Mouse (Mus musculus) embryo, embryonic 10.5 days (tissue): ENCODE measurements around the gene Ireb2.
"Not testable (repeated sequence)": the region's sequence is repeated elsewhere in the genome, so short reads cannot be mapped to it uniquely, and the experiment has no call there.

Source experiments
- DNase-seq: peaks from one replicate; pipeline ENCODE4 v3.0.0-alpha.2; 2015; ENCODE audit warnings: low spot score

The Ireb2 gene

DNA sequence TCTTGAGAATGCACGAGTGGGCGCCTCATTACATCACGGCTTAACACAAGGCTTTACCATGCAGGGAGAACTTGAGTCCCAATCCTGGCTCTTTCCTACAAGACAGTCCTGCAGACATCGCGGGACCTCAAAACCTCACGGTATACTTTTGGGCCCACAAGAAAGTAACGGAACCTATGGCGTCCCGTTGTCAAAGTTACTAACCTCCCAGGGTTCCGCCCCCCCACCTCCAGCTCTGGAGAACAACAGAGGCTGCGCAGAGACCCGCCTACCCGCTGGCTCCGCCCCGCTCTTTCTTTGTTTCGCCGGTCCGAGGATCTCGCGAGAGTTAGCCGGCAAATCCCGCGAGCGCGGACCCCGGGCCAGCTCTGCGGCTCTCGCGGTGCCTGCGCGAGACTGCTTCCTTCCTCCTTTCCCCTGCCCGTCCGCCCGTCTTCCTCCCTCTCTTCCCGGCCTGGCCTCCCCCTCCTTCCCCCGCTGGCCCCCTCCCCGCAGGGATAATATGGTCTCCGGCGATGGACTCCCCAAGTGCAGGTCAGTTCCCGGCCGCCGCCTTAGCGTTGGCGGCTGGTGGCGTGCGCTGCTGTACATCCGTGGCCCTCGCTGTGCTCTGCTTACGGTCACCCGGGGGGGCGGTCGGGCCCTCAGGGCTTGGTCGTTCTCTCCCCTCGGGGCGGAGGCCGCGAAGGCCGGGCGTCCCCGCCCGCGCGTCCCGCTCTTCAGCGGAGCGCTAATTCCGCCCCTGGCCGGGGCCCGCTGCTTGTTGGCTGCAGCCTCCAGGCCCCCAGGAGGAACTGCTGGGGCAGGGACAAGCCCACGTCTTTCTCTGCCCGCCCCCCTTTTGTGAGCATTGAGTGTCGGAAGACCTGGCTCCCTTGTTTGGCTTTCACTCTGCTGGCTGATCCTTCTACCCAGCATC is at the start of gene Ireb2:
TSS of gene Ireb2 (plus strand) at position 427 of the 919 bp plus-strand sequence.
- peak; percentile 98 for DNase-seq

DNA sequence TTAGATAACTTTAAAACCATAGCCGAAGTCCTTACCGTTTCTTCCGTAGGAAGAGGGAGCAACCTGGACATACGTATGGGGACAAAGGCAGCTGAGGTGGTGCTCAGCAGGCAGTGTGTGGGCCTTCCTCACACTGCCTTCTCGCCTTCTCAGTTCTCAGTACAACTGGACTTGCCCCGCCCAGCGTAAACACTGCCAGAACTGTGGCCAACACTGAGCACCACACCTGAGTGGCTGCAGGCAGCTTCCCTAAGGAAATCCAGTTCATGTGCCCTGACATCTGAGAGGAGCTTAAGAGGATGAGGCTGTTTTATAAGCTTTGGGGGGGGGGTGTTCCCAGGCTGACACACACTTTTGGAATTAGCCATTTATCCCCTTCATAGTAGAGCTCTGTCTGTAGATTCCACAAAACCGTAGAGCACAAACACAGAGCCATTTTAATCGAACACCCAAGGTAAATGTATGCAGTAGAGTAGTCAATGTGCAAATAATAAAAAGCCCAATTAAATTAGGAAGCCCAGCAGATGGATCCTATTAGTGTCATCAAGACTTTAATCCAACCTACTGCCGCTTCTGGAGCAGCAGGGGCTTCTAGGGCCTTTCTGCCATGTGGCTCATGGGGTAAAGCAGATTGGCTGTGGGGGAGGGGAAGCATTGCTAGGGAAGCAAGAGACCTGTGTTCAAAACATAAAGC is 46.9 kb upstream of the Ireb2 start:
- peak; percentile 72 for DNase-seq

DNA sequence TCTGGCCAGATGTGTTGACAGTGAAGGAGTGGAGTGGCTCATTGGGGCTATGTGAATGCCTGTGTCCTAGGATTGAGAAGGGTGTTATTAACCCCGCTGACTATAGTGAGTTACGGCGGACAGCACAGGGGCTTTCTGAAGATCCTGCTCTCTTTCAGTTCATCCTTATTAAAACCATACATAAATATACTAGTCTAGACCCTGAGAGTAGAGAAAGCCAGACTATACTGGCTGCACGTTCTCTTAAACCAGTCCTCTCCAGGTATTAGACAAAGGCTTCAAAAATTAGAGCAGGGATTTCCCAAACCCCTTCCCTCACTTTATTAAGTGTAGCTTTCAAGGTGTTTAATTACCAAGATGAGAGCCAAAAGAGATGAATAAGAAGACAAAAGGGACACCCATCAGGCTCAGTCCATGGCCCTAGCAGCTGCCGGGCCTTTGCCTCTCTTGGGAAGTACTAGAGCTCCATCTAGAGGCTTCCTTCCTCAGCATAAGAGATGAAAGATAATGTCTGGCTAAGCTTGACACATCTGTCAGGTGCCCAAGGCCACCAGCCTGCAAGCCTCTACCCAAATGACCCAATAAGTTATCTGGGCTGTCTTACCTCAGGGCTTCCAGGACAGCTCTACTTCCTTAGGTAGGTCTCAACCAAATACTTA is 42.0 kb upstream of the Ireb2 start:
- peak; percentile 91 for DNase-seq

DNA sequence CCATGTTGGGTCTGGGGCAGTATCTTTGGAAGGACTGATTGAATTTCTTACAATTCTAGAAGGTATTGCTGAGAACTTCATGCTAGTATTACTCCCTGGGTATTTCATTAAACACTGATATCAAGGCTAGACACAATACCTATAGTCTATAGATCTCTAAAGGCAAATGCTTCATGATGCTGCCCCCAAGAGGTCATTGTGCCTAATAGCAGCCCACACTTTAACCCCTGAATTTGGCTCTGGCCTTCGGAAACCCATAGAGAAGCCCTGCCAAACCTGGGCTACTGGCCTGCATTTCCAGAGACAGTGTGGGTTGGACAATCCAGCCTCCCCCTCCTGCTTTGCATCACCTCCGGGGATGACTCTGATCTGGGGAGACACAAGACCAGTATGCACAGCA is 33.8 kb upstream of the Ireb2 start:
- DNase-seq = peak; percentile 79

DNA sequence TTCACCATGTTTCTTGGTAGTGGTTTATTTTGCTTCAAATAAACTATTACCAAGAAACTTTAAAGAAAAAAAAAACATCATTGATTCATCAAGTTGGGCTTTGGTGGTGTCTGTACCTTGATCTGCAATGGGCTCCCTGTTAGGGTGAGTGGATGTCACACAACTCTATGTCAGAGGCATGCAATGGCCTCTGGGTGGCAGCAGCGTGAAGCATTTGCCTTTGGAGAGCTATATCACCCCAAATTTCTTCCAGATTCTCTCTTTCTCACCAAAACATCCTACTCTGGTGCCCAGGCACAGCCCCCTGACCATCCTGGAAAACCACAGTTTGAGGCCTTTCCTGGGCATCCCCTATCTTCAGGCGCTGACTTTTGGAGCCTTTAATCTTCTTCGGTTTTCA is 33.0 kb upstream of the Ireb2 start:
- DNase-seq = peak; percentile 79

DNA sequence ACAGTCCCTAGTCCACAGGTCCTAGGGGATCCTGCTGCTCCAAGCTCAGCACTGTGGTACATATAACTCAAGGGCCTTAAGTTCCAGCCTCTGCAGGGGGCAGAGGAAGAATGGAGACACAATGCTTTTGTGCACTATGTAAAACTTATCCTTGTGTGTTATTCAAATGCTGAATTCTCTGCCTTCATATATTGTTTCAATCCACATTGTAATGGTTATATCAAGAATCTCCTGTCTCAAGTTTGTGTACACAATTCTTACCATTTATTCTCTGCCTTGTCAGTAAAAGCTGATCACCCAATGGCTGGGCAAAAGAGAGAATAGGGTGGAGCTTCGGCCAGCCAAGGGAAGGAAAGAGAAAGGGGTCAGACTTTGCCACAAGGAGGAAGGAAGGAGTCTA is 29.8 kb upstream of the Ireb2 start:
- DNase-seq = no peak

DNA sequence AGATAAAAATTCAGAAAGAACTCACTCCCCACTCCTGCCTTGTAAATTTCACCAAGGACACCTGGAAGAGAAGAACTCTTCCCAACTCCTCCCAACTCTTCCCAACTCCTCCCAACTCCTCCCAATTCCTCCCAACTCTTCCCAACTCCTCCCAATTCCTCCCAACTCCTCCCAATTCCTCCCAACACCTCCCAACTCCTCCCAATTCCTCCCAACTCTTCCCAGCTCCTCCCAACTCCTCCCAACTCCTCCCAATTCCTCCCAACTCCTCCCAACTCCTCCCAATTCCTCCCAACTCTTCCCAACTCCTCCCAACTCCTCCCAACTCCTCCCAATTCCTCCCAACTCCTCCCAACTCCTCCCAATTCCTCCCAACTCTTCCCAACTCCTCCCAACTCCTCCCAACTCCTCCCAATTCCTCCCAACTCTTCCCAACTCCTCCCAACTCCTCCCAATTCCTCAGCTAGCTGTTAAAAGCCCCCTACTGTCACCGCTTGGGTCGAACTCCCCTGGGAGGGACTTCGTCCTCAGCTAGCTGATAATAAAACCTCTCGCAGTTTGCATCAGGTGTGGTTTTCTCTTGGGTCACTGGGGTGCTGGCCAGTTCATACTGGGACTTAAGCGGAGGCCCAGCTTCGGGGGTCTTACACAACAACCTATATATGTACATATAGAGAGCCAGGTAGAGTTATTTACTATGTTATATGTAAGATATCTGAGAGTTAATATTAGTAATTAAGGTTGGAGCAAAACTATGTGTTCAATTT is 27.5 kb upstream of the Ireb2 start:
- not testable (repeated sequence) for DNase-seq

DNA sequence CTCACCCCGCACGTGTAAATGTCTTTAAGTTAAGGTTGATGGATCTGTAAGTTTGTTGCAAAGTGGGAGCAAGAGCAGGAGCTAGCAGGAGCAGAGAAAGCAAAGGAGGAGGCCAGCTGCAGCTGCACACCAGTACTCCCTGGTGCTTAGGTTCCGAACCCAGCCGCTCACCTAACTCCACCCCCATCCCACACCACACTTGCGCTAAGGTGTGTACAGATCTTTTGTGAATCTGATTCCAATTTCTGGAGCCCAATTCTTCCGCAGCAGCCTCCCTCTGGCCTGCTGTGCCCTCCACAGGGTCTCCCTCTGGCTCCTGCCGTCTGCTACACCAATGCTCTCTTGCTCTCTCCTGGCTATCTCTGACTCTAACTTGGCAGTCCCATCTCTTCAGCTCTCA is 25.8 kb upstream of the Ireb2 start:
- no peak for DNase-seq

DNA sequence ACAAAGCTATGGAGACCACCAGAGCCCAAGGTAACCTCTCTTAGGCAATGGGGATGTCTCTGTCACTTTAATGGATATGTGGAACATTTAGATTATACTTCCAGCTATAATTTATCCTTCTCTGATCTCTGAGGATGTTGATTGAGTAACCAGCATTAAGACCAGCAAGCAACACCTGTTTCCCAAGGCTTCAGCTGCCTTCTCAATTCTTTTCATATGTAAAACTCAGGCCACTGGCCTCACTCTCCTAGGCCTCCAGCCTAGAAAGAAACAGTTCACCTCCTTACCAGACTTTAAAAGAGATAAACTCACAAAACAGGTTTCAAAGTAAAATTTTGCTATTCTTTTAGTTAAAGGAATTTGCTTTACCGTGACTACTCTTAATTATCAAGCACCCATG is 23.4 kb upstream of the Ireb2 start:
- DNase-seq = no peak

DNA sequence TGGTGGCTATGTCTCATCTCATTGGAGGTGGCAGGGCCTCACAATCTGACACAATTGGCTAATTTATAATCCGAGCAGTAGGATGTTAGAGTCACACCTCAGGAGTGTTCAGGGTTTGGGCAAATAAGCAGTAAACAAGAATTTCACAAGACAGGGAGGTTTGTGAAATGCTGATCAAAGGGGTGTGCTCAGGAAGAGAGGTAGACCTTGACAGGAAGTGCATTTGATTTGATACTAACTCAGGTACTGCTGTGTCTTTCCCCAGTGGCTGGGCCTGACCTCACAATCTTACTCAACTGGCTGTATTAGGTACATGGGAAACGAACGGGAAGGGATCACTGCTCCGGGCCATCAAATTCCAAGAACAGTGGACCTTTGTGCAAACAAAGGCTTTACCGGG is 21.3 kb upstream of the Ireb2 start:
- no peak for DNase-seq

DNA sequence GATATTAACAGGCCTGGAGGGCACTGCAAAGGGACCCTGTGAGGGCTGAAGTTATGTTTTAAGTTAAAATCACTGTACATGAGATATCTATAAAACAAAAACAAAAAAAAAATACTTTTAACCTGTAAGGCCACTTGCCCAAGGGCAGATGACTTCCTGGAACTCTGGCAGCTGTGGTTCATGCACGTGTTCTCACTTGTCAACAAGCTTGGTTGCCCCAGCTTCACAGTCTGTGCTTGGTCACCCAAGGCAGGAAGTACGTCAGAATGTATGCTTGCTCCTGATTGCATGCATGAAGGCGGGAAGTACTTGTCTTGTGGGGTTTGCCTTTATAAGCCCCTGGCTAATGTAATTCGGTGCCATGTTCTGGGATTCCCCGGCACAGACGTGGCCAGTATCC is 19.7 kb upstream of the Ireb2 start:
- no peak for DNase-seq

DNA sequence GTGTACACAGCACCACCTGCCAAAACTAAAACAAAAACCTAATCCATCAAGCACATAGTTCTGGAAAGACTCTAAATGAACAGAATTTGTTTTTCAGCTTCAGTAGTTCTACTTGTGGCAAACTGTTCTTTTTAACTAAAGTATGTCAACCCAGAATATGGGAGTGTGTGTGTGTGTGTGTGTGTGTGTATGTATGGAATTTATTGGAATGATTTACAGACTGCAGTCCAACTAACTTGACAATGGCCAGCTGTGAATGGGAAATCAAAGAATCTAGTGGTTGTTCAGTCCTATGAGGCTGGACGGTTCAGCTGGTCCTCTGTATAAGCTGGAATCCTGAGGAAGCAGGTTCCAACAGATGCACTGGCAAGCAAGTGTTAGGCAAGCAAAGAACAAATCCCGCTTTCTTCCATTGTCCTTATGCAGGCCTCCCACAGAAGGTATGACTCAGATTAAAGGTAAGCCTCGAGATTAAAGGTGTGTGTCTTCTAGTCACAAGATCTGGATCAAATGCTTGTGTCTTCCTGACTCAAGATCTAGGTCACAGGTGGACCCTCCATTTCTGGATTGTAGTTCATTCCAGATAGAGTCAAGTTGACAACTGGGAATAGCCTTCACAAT is 18.9 kb upstream of the Ireb2 start:
- no peak for DNase-seq

DNA sequence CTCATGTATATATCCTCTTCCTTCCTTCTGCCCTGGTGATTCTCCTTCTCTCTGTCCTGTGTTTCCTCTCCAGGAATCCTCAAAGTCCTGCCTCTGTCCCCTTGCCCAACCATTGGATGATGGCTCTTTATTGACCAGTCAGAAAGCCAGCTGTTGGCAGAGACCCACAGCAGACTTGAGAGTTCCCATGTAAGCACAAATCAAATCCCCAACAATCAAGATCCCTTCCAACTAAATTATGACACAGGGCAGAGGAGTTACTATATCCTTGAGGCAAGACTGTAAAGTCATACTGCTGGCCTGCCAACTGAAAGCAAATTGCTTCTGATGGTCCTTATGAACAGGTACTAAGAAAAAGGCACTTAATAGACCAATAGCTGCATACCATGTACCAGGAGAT is 15.4 kb upstream of the Ireb2 start:
- DNase-seq = no peak

DNA sequence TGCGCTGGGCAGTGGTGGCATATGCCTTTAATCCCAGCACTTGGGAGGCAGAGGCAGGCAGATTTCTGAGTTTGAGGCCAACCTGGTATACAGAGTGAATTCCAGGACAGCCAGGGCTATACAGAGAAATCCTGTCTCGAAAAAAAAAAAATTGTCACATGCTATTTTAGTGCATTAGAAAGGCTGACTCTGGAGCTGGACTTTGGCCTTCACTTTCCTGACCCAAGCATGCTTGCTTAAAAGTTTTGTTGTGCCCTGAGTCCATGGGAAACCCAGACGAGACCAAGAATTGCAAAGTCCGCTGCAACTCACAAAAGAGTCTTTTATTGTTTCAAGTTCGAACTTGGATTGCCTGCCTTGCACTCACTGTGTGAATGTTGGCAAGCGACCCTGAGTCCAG is 10.6 kb upstream of the Ireb2 start:
- DNase-seq = not testable (repeated sequence)

DNA sequence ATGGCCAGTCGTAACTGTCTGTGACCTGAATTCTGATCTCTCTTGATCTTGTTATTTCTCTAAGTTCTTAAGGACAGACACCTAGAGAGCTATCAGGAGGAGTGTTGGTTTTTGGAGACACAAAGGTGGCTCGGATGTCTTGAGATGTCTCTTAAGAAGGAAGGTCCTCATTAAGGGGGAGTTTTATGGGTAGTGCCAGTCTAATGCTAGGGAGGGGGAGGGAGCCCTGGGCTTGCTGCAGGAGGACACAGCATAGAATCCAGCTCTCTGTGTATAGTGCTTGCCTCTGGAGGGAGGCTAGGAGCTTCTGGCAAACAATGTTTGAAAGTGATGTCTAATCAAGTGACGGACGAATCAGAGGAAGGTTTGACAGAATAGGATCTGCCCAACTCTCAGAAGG is 10.0 kb upstream of the Ireb2 start:
- DNase-seq = no peak

DNA sequence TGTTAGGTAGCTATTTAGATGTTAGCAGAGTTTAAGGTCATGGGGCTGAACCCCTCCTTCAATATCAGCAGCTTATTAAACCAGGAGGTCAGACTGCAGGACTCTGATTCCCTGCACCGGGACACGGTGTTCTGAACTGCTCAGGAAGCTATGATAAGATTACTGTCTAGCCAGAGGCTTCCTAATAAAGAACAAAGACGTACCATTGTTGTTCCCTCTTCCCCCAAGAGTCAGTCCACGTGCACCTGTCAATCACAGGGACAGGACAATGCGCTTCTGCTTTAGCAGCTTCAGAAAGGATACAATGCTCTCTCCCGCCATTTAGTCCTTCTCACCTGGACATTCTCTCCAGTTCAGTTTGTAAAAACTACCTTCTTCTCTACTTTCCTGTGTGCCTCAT is 8.0 kb upstream of the Ireb2 start:
- no peak for DNase-seq

DNA sequence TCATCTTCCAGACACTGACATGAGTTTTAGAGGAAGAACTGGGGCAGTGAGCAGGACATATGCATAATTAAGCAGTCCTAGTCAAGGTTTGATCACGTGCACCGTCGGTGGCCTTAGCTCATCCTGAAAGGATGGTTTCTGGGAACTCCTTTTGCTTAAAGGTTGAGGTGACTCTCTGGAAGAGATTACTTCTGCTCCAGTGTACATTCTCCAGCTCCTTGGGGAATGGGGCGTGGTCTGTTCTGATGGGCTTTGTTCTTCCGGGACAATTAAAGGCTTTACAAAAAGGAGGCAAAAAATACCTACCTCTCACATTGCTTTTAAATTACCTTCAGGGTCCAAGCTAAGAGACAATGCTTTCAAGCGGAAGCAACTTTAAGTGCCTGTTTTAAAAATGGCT is 7.5 kb upstream of the Ireb2 start:
- DNase-seq = no peak

DNA sequence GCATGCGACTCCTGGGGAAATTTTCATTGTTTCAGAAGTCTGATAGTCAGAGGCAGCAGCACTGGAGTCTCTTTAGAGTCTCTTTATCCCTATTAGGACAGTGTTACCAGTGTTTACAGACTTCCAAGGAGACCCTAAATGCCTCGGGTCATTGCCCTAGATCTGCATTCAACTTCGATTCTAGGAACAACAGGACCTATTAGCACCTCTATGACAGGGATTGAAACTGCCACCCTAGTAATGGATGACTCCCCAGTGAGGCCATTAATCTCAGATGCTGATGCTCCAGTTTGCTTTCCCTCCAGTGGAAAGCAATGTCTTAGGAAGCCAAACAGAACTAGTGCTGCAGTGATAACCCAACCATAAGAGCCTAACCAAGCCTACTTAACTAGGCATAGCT is 6.1 kb upstream of the Ireb2 start:
- DNase-seq = no peak

DNA sequence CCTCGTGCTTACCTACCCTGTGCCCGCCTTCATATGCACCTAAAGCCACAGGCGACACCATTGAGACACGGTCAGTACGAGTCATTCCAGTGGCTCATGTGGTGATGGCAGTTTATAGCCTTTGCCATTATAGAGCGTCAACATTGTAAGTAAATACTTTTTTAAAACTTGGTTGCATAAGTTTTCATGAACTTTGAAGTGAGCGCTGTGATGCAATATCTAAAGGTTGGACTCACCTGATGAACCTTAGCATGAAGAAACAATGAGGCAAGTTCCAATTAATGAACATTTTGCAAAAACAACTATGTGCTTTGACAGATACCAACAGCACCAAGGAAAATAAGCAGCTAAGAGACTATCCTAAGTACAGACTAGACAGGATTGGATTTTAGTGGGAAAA is 3.1 kb upstream of the Ireb2 start:
- DNase-seq = no peak

DNA sequence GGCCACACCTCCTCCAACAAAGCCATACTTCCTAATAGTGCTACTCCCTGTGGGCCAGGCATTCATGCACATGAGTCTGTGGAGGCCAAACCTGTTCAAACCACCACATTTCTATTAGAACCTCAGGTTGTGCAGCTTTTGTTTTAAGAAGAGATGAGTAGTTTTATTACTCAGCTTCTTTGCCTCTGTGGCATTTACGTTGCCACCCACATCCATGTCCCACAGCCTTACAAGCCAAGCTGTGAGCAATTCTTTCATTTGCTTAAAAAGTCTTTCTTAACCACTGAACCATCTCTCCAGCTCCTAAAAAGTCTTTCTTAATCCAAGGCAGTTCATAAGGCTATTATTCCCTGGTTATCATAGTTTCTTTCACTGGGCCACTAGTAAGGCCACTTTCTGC is 15.2 kb downstream of the Ireb2 start:
- no peak for DNase-seq

DNA sequence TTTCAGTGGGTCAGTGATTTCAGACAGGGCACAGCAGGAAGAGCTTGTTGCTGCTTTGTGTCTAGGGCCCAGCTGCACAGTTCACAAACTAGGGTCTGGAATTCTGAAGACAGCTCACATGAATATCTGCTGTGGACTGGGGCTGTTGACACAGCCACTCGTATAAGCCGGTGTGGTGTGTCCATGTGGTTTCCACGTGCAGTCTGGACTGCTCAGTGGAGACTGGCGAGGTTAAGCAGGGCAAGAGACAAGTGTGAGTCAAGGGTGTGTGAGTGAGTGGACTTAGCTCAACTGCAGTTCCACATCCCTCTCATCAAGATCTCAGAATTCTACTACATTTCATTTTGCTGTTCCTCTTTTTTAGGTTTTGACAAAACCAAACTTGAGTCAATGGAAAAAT is 28.5 kb downstream of the Ireb2 start:
- no peak for DNase-seq

DNA sequence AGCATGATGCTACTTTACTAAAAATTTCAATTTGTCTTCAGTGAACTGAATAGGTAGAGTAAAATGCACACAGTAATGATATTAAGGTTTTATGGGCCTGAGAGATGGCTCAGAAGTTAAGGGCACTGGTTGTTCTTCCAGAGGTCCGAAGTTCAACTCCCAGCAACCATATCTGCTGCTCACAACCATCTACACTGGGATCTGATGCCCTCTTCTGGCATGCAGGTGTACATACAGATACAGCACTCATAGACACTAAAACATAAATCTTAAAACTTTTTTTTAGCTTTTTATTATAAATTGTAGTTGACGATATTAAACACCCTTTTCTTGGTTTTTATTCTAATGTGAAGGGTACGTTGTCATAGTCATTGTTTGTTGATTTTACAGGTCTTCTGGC is 33.5 kb downstream of the Ireb2 start:
- no peak for DNase-seq
